Mouse (Mus musculus): ENCODE data around the gene Trmt11.
"Not testable (repeated sequence)": the region's sequence is repeated elsewhere in the genome, so short reads cannot be mapped to it uniquely, and the experiment has no call there.

Gene Trmt11

DNA sequence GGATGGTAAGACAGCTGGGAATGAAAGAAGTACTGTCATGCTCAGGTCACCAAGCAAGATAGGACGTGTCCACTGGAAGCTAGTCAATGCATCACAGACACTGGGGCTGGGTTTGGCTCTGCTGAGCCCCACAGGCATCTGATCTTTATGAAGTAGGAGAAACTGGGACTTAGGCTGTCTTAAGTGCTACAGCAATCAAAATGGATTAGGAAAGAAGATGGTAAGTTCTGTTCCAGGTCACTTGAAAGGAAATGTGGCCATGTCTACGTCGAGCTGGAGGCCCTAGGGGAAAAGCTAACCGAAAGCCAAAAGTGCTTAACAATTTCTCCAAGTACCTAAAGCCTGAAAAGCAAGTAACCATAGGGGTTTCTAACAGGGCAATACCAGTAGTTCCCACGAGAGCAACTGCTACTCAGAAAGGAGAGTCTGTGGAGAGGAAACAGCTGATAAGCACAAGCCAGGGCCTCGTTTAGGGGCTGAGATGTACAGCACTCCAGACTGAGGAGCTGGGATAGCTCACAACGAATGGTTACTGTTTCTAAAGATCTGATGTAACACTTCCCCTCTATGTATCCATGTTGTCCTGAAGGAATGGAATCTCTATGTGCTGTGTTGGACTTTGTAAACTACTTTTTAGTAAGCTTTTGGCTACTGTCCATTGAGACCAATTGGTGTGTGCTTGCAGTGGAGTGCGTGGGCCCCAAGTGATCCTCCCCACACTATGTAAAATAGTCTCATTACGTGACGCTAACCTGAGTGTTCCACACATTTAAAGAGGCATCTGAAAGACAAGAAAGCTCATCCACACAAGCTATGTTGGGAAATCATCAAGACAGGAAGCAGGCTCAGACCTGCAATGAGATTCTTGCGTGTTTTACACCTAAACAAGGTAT, 44.6 kb downstream of the Trmt11 start:
- no peak for DNase-seq

DNA sequence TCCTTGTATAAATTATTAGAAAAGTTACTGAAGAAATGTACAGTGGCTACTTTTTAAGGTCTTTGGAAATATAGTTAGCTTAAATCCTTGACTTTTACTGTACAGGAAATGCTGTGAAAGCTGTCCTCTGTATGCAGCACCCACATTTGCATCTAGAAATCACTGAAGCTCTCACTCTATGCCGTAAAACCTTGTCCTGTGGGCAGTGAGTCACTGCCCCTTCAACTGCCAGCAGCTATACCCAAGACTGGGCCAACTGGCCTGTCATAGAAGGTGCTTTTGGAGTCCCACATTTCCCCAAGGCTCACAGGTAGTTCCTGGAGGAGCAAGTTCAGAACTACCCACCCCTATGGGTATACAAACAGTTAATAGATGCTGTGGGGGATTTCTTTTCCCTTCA, 48.2 kb downstream of the Trmt11 start:
- DNase-seq, result no peak

DNA sequence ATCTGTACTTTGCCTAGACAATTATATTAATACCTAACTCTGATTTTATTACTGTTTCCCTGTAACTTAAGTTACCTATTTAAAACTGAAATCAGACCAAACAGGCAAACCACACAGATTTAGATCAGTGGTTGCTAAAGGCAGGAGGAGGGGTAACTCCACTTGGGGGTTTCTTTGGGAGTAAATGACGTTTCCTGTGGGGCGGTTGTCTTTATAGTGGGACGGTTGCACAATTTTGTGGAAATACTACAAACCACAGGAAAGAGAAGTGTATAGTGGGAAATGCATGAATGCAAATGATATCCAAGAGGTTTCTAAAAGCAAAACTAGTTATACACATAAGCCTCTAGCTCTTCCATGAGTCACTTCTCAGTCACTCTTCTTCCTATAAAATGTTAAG, 50.6 kb downstream of the Trmt11 start:
- DNase-seq, result no peak

DNA sequence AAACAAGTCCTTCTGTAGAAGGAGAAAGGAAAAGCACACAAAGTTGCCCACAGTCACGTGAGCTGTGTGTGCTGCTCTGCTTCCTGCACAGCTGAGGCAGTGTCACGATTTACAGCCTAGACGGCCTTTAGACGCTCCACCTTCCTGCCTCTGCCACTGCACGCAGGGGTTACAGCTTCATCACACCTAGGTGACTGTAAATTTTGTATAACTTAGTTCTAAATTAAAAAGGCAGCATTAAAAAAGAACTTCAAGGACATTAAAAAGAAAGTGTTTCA, 62.1 kb downstream of the Trmt11 start:
- DNase-seq, result no peak

DNA sequence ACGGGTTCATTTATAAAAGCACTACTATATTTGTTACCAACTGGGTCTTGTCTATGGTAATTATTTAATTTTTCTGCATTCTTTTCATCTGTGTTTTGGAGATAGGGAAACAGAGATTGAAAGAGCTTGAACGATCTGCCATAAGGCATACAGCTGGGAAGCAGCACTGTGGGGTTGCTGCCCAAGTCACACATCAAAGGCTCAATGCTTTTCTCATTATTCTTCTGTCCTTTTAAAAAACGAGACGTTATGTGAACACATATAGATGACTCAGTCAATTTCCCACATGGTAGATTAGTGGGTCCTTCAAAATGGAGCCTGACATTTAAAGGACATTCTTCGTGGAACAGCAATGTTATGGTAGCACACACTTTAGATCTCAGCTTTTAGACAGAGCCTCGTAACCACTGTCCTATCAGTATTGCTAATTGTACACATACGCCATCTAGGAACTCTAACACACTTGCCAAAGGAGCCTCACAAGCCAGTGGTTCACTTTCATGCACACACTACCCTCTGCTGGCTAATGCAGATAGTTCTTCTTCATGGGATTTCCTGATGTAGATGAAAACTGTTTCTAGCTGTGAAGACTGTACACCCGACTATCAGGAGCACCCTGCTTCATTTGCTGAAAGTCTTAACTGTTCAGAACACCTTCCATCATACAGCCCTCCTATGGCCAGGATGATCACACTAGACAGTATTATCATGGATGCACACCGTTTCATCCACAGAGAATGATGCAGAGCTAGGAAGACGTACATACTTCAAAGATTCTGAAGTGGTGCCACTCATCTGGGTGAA, 62.6 kb downstream of the Trmt11 start:
- peak; percentile 10 for DNase-seq

DNA sequence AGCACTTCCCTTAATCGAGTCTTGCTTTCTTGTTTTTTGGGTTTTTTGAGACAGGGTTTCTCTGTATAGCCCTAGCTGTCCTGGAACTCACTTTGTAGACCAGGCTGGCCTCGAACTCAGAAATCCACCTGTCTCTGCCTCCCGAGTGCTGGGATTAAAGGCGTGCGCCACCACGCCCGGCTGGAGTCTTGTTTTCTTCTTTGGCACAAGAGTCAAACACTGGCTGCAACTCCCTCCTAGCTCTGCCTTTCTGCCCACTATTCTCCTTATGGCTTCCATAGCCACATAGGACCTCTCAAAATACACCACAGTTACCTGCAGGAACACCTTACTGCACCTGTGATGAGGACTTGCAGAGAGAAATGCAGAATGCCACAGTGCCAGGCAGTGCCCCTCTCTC, 64.6 kb downstream of the Trmt11 start:
- not testable (repeated sequence) for DNase-seq

DNA sequence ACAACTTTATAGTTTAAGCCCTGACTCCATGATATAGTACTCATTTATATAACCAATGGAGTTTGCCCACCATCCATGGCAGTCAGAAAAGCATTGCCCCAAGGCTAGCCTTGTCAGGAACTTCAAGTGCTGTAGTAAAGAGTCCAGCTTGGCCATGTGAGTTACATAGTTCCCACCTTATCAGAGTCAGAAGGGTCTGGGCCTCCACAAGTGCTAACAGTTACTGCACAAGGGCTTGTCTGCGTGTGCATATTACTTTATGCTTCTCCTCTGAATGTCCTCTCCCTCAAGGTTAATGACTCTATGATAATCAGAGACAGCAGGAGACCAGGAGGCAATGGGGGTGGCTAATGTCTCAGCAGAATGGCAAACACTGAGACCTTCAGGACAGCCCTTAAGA, 73.4 kb downstream of the Trmt11 start:
- DNase-seq, result no peak

DNA sequence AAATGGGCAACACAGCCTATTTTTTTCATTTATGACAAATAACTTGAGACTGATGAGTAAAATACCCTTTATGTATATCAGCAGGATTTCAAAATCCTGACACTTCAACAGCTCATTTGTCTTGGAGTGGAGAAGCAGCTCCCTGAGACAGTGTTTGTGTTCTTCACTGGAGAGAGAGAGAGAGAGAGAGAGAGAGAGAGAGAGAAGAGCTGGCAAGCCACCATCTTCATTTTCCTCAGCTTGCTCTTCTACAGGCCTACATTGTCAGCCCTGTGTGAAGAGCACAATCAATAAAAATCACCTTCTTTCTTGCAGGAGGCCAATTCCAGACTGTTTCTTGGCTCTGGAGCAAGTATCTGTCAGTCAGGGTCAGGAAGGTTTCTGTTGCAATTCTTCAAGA, 78.8 kb downstream of the Trmt11 start:
- no peak for DNase-seq

DNA sequence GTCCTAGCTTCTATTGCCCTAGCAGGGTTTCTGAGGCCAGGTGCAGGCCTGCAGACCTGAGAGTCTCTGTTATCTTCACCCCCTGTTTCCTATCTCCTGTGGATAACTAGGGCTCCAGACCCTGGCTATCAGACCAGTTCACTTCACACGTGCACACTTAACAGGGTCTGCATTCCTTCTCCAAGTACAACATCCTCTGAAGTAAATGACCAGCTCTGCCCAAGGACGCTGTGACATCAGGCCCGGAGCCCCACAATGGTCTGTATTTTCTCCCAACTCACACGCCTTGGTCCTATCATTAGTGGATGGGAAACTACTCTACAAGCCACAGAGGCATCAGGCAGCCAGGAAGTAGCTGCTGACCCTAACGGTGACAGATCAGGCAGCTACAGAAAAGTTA, 81.4 kb downstream of the Trmt11 start:
- DNase-seq, result no peak

DNA sequence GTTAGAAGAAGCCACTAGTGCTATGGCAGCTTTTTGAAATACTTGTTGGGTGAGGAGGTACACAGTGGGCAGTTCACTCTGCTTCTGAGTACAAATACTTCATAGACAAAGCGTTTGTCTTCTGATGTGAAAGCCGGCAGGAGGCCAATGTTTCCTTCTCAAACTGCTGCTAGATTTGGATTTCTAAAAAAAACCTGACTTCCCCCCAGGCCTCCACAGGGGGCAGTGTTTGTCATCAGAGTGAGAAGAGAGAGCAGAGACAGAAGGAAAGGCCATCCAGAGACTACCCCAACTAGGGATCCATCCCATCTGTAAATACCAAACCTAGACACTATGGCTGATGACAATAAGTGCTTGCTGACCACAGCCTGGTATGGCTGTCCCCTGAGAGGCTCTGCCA, 83.3 kb downstream of the Trmt11 start:
- DNase-seq, result no peak

DNA sequence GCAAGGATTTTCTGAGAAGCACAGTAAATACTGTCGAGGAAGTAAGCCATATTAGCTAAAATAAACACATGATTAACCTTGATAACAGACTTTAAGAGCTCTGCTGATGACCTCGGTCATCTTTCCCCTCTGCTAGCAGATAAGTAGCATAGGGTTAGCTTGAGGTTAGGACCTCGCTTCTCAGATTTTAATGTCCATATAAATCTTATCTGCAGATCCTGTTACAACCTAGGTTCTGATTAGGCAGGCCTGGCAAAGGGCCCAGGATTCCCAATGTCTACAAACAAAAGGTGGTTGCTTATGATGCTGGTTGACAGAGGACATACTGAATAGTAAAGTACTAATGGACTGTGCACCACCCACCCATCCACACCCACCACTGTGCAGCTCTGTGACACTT, 83.8 kb downstream of the Trmt11 start:
- no peak for DNase-seq

DNA sequence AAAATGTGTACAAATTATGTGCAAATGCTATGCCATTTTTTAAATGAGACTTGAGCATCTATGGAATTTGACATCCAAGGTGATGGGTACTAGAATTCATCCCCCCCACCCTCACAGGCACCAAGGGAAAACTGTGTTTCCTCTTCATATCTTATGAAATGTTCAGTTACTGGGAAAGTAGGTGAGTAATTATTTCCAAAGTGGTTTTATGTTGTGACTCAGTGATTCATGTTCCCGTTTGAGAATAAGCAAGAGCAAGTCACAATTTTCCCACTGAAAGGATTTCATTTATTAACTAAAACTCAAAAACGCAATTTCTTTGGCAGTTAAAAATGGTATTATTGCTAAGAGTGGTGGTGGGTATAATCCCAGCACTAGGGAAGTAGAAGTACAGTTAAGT, 95.8 kb downstream of the Trmt11 start:
- no peak for DNase-seq

DNA sequence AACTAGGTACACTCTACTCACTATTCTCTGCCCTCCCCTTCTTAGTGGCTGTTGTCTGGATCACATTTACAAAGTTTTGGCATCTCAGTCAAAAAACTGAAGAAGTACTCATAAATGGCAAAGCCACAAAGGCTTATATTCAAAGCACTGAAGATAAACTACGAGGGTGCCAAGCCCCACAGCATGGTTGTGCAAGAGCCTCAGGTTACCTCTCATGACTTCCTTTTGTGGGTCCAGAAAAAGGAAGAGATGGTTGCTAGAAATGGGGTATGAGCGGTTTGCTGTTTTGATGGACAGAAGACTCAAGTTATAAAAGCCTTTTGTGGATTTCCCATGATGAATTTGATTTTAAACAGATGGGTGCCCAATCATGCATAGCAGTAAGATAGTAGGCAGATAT, 97.4 kb downstream of the Trmt11 start:
- DNase-seq, result no peak

DNA sequence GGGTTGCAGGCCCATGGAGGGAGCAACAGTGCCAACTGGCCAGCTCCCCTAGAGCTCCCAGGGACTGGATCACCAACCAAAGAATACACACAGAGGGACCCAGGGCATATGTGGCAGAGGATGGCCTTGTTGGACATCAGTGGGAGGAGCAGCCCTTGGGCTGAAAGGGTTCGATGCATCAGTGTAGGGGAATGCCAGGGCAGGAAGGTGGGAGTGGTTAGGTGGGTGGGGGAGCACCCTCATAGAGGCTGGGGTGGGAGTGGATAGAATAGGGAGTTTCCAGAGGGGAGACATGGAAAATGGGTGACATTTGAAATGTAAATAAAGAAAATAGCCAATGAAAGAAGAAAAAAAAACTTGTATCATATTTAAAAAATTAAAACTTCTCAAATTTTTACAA, 97.8 kb downstream of the Trmt11 start:
- no peak for DNase-seq

DNA sequence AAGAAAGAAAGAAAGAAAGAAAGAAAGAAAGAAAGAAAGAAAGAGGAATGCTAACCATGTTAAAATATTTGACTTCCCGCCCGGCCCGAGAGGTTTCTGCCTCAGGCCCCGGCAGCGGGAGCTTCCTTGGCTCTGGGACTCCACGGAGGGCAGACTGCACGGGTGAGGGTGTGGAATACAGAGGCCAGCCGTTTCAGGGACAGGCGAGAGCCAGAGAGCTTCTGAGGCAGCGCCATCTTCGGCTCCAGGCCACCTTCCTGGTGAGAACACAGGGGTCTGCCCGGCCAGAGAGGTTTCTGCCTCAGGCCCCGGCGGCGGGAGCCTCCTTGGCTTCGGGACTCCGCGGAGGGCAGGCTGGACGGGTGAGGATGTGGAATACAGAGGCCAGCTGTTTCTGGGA, 102.3 kb downstream of the Trmt11 start:
- not testable (repeated sequence) for DNase-seq

Measured in retina, postnatal 1 day (tissue).